Mouse (Mus musculus): ENCODE results near the gene Ly6g5b. TPM values are rescaled to one million over a fixed set of nuclear protein-coding genes. Genes with fewer than 3 reads are reported as not detected.

Ly6g5b gene
- polyA plus RNA-seq, 1 experiment from 2014 or later = 1.5 TPM

DNA sequence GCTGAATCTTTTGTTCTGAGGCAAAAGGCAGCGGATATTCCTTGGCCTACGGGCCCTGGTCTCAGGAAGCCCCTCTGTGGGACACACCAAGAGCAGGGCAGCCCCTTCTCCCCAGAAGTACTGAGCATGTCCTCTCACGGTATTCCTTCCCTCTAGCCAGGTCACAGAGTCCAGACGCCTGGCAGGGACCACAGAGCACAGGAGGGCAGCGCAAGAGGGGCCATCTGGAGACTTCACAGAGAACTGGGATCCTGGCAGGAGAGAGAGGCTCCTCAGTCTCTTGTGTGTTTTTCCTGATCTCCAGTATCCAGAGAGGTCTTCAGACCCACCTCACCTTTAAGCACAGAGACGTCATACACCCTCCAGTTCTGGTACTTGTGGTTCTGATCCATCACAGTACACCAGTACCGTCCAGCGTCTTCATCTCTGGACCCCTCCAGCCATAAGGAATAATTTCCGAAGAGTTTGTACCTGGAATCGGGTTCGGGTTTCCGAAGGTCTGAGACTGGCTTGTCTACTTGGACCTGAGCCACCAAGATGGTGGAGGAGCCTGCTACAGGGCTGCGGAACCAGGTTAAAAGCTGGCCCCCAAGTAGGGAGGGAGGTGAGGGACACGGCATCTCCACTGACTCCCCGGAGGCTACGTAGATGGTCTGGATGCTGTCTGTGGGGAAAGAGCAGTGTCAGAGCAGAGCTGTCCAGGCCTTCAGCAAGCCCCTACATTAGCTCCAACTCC, 32.2 kb downstream of the Ly6g5b start:
- Histone ChIP-seq H3K4me2 (replicated peaks) (no peak overlapping the region), H3K27me3 (peaks cover 8% of the 10 kb centered on the region; the same call in 1 of the 2 replicates), H3K9ac (no peak overlapping the region), H3K36me3 (no peaks in the 10 kb centered on the region), H3K9me3 (replicated peaks) (no peaks in the 10 kb centered on the region), H3K4me1 (peaks cover under 1% of the 10 kb centered on the region; the same call in 1 of the 2 replicates), H3K4me3 (no peak overlapping the region), H3K27ac (no peak overlapping the region)
- no peak for ATAC-seq (ENCODE audit: low FRiP score)
- 85% methylated on average over 16 of the region's 16 CpGs for WGBS

GRCm38 (mm10) chr17:35080710-35081109, 34.5 kb downstream of the Ly6g5b start:
- ATAC-seq (ENCODE audit: low FRiP score) = no peak

GRCm38 (mm10) chr17:35080248-35080647, 35.0 kb downstream of the Ly6g5b start:
- Histone ChIP-seq H3K4me2 (replicated peaks) (no peak overlapping the region), H3K9me3 (replicated peaks) (no peaks in the 10 kb centered on the region), H3K9ac (no peak overlapping the region), H3K27ac (no peak overlapping the region), H3K4me3 (no peak overlapping the region), H3K36me3 (no peaks in the 10 kb centered on the region), H3K4me1 (peaks cover 18% of the 10 kb centered on the region), H3K27me3 (peaks cover 3% of the 10 kb centered on the region; the same call in 1 of the 2 replicates)
- no peak for ATAC-seq (ENCODE audit: low FRiP score)
- 64% methylated on average over 6 of the region's 6 CpGs for WGBS

More at GRCm38 (mm10) chr17:35080710-35081109, 34.5 kb downstream of the Ly6g5b start:
- H3K9me3 ChIP-seq (replicated peaks) = no peaks in the 10 kb centered on the region
- H3K36me3 ChIP-seq = no peaks in the 10 kb centered on the region
- peaks cover 7% of the 10 kb centered on the region; the same call in 1 of the 2 replicates for H3K27me3 ChIP-seq
- peaks cover 18% of the 10 kb centered on the region for H3K4me1 ChIP-seq
- no peak overlapping the region for H3K27ac ChIP-seq
- no peak overlapping the region for H3K4me3 ChIP-seq
- no peak overlapping the region for H3K4me2 ChIP-seq (replicated peaks)
- H3K9ac ChIP-seq = no peak overlapping the region
- WGBS = 83% methylated on average over 4 of the region's 4 CpGs

- no peak overlapping the region for H3K4me3 ChIP-seq
- no peak overlapping the region for H3K4me2 ChIP-seq (replicated peaks)
- peaks cover 2% of the 10 kb centered on the region; the same call in 1 of the 2 replicates for H3K27me3 ChIP-seq
- H3K9ac ChIP-seq = no peak overlapping the region
- peaks cover 18% of the 10 kb centered on the region for H3K4me1 ChIP-seq
- no peaks in the 10 kb centered on the region for H3K9me3 ChIP-seq (replicated peaks)
- WGBS = 70% methylated on average over 9 of the region's 9 CpGs
- no peaks in the 10 kb centered on the region for H3K36me3 ChIP-seq
- no peak for ATAC-seq (ENCODE audit: low FRiP score)
- H3K27ac ChIP-seq = no peak overlapping the region
Observed at GRCm38 (mm10) chr17:35079778-35080177, 35.5 kb downstream of the Ly6g5b start.

GRCm38 (mm10) chr17:35077786-35078233, 37.4 kb downstream of the Ly6g5b start, which contains the start of gene Ly6g6d:
TSS of gene Ly6g6d (minus strand) at chr17:35078065.
- WGBS = 7% methylated on average over 14 of the region's 14 CpGs
- peaks cover 8% of the 10 kb centered on the region; the same call in 1 of the 2 replicates for H3K27me3 ChIP-seq
- H3K4me2 ChIP-seq (replicated peaks) = peak within 1 kb of the TSS; percentile 43
- no peak for ATAC-seq (ENCODE audit: low FRiP score)
- H3K4me3 ChIP-seq = peak within 1 kb of the TSS; percentile 14
- no peaks in the 10 kb centered on the region for H3K9me3 ChIP-seq (replicated peaks)
- peaks cover 18% of the 10 kb centered on the region for H3K4me1 ChIP-seq
- no peaks in the 10 kb centered on the region for H3K36me3 ChIP-seq
- H3K9ac ChIP-seq = peak within 1 kb of the TSS; percentile 13
- H3K27ac ChIP-seq = no peak within 1 kb of the TSS

DNA sequence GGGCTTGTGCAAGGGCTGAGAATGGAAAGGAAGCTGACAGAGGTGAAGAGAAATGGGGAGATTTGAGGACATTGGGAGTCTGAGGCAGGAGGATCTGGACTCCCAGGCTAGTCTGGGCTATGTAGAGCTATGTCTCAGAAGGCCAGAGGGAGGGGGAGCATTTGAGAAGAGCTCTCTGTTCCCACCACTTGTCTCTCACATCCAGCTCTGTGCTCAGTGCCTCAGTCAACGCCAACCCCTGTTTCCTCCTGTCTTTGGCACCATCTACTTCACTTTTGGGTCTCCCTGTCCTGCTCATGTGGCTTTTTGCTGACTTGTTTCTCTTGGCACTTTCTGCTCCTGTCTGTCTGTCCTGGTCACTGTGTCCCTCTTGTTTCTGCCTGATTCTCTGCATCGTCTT, 37.9 kb downstream of the Ly6g5b start:
- Histone ChIP-seq H3K4me3 (no peak overlapping the region), H3K36me3 (no peaks in the 10 kb centered on the region), H3K27ac (no peak overlapping the region), H3K4me1 (peaks cover 18% of the 10 kb centered on the region), H3K9me3 (replicated peaks) (no peaks in the 10 kb centered on the region), H3K27me3 (peaks cover 8% of the 10 kb centered on the region; the same call in 1 of the 2 replicates), H3K9ac (peak overlapping the region; percentile 13; the same call in 1 of the 2 replicates), H3K4me2 (replicated peaks) (peak overlapping the region; percentile 43)
- no peak for ATAC-seq (ENCODE audit: low FRiP score)
- 41% methylated on average over 2 of the region's 2 CpGs for WGBS

DNA sequence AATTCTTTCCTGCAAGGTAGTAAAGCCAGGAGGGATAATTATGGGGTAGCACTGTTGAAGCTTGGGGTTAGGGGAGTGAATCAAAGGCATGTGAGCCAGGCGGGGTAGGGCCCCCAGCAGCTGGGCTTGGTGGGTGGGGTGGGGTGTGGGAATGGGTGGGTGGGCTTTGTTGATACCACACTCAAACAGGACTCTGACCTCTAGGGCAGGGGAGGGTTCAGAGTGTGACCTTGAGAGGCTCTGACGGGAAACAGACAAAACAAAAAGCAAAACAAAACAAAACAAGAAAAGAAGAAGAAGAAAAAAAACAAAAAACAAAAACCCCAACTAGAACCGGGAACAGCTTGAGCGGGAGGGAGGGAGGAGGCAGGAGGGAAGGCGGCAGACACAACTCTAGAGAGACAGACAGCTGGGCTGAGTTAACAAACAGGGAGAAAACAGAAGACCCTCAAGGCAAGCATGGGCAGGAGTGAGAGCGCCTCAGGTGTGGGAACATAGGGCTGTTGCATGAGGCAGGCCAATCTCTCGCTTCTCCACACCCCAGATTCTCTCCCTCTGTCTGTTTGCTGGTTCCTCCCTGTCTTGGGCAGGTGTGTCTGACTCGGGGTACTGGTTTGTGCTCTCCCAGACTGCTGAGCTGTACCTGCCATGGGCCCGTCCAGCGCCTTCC, 38.6 kb downstream of the Ly6g5b start, which contains the start of gene Ly6g6e:
TSS of gene Ly6g6e (plus strand) at position 396 of the 670 bp plus-strand sequence.
- no peak for ATAC-seq (ENCODE audit: low FRiP score)
- Histone ChIP-seq H3K4me3 (peak within 1 kb of the TSS; percentile 14; the same call in 1 of the 2 replicates), H3K9me3 (replicated peaks) (no peaks in the 10 kb centered on the region), H3K4me2 (replicated peaks) (peak within 1 kb of the TSS; percentile 43), H3K36me3 (no peaks in the 10 kb centered on the region), H3K9ac (peak within 1 kb of the TSS; percentile 13; the same call in 1 of the 2 replicates), H3K4me1 (peaks cover 18% of the 10 kb centered on the region), H3K27me3 (peaks cover 8% of the 10 kb centered on the region; the same call in 1 of the 2 replicates), H3K27ac (no peak within 1 kb of the TSS)
- WGBS = 27% methylated on average over 10 of the region's 10 CpGs

DNA sequence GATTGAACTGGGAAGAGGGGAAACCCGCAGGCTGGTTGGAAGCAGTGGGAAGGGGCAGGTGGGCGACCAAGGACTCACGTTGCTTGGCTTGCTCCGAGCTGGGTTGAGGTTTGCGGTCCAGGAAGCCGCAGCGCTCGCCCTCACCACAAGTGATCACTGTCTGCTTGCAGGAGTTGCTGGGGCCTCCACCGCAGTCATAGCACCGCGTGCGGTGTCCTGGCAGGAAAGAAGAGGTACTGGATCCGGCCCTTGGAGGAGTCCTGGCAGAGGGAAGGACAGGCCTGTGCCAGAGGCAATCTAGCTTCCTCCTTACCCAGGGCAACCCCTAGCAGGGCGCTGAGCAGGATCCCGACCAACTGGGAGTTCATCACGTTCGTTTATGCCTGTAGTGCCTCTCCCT, 41.1 kb downstream of the Ly6g5b start:
- H3K27me3 ChIP-seq = peaks cover 5% of the 10 kb centered on the region; the same call in 1 of the 2 replicates
- H3K4me3 ChIP-seq = no peak overlapping the region
- H3K9me3 ChIP-seq (replicated peaks) = no peaks in the 10 kb centered on the region
- ATAC-seq (ENCODE audit: low FRiP score) = no peak
- 51% methylated on average over 17 of the region's 17 CpGs for WGBS
- no peak overlapping the region; the same call in 1 of the 2 replicates for H3K9ac ChIP-seq
- H3K4me1 ChIP-seq = peaks cover 18% of the 10 kb centered on the region
- no peaks in the 10 kb centered on the region for H3K36me3 ChIP-seq
- H3K4me2 ChIP-seq (replicated peaks) = no peak overlapping the region
- no peak overlapping the region for H3K27ac ChIP-seq

GRCm38 (mm10) chr17:35071454-35071853, 43.8 kb downstream of the Ly6g5b start:
- Histone ChIP-seq H3K4me2 (replicated peaks) (no peak overlapping the region), H3K9ac (no peak overlapping the region), H3K4me3 (no peak overlapping the region), H3K36me3 (no peaks in the 10 kb centered on the region), H3K9me3 (replicated peaks) (no peaks in the 10 kb centered on the region), H3K27me3 (peaks cover 21% of the 10 kb centered on the region), H3K27ac (no peak overlapping the region), H3K4me1 (peaks cover 2% of the 10 kb centered on the region; the same call in 1 of the 2 replicates)
- ATAC-seq (ENCODE audit: low FRiP score) = no peak
- WGBS = 77% methylated on average over 9 of the region's 9 CpGs

GRCm38 (mm10) chr17:35070556-35071229, 44.5 kb downstream of the Ly6g5b start:
- peaks cover 28% of the 10 kb centered on the region for H3K27me3 ChIP-seq
- H3K9me3 ChIP-seq (replicated peaks) = no peaks in the 10 kb centered on the region
- H3K4me2 ChIP-seq (replicated peaks) = no peak overlapping the region
- WGBS = 67% methylated on average over 6 of the region's 6 CpGs
- H3K9ac ChIP-seq = no peak overlapping the region; the same call in 1 of the 2 replicates
- H3K4me1 ChIP-seq = peaks cover 4% of the 10 kb centered on the region
- no peak for ATAC-seq (ENCODE audit: low FRiP score)
- no peaks in the 10 kb centered on the region for H3K36me3 ChIP-seq
- H3K27ac ChIP-seq = no peak overlapping the region
- no peak overlapping the region for H3K4me3 ChIP-seq

GRCm38 (mm10) chr17:35068213-35068914, 46.9 kb downstream of the Ly6g5b start:
- ATAC-seq (ENCODE audit: low FRiP score) = no peak
- no peaks in the 10 kb centered on the region for H3K36me3 ChIP-seq
- no peak overlapping the region for H3K9ac ChIP-seq
- no peaks in the 10 kb centered on the region for H3K9me3 ChIP-seq (replicated peaks)
- peaks cover 46% of the 10 kb centered on the region for H3K27me3 ChIP-seq
- WGBS = 86% methylated on average over 17 of the region's 17 CpGs
- H3K4me2 ChIP-seq (replicated peaks) = no peak overlapping the region
- peaks cover 21% of the 10 kb centered on the region for H3K4me1 ChIP-seq
- no peak overlapping the region for H3K4me3 ChIP-seq
- no peak overlapping the region for H3K27ac ChIP-seq
